In the genomic region with DNA sequence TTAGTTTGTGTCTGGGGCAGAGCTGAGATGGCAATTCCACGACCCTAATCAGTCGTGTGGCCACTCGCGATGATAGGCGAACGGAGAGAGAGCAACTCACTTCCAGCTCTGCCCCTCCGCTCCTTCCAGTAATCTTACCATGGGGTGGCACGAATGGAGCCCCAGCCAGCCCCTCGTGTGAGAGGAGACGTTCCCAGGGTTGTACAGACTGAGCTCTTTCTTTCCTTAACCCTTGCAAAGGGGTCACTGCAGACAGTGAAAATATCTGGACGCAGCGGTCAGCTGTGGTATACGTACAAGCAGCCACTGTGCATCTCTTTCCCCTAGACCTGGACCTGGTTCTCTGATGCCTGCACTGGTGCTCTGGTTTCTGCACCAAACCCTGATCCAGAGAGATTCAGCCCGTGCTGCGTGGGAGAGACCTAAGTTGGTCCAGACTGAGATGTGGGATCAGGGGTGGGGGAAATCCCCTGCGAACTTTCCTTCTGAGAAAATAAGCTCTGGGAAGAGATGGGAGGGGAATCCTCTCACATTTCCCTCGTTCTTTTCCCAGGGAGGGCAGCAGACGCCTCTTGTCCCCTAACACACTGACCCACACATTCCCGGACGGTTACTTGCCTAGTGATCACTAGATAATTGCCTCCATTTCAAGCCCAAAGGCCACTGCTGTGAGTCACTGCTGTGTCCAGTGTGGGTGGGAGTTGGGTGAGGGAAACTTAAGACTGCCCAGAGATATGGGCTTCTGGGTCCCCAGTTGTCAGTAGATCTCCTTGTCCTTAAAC, we compare ENCODE assay signal across 8 mouse cellular contexts. TPM values are rescaled to one million over a fixed set of nuclear protein-coding genes. Genes with fewer than 3 reads are reported as not detected.
DNase-seq lines count a peak whose midpoint lies in the region; ATAC-seq and TF ChIP-seq lines count a peak whose summit lies in the region.

No protein-coding gene starts in this region.

- TF ChIP-seq CTCF in kidney, adult 2 months (conservative IDR thresholded peaks at IDR 0.05; ENCODE audit: insufficient read depth, insufficient read length, low read depth, low read length): no peak
- TF ChIP-seq CTCF in liver, embryonic 14.5 days (IDR thresholded peaks at IDR 0.05; ENCODE audit: low read depth): no peak
- no peak for TF ChIP-seq CTCF in small intestine, adult 2 months (IDR thresholded peaks at IDR 0.05; ENCODE audit: extremely low read depth, insufficient read length, insufficient replicate concordance, low read depth, low read length)

- ATAC-seq in forebrain, embryonic 11.5 days (replicated peaks; ENCODE audit: low FRiP score): no peak; the same call in 1 of the 2 replicates
- ATAC-seq in liver, embryonic 14.5 days (ENCODE audit: insufficient read depth): peak; percentile 19; the same call in 1 of the 2 replicates

- no peak for TF ChIP-seq EP300 in liver, embryonic 14.5 days (IDR thresholded peaks at IDR 0.05; ENCODE audit: low read depth)

- peak overlapping the region; percentile 83 for H3K4me2 ChIP-seq in forebrain, embryonic 11.5 days (ENCODE audit: low read depth, low read length, severe bottlenecking)
- H3K4me2 ChIP-seq in liver, embryonic 14.5 days (ENCODE audit: low read depth): peak overlapping the region; percentile 82

- H3K36me3 ChIP-seq in kidney, adult 2 months (ENCODE audit: control insufficient read depth, insufficient read depth, low read length): no peaks in the 10 kb centered on the region
- no peaks in the 10 kb centered on the region for H3K36me3 ChIP-seq in forebrain, embryonic 11.5 days (ENCODE audit: control insufficient read depth, insufficient read depth, low read length)
- no peaks in the 10 kb centered on the region for H3K36me3 ChIP-seq in liver, embryonic 14.5 days (replicated peaks; ENCODE audit: control insufficient read depth, insufficient read depth, low read depth)
- H3K36me3 ChIP-seq in small intestine, adult 2 months (ENCODE audit: control insufficient read depth, insufficient read depth, low read length): no peaks in the 10 kb centered on the region

- H3K27me3 ChIP-seq in kidney, adult 2 months (replicated peaks; ENCODE audit: control insufficient read depth, insufficient read depth, low read length): no peaks in the 10 kb centered on the region
- no peaks in the 10 kb centered on the region for H3K27me3 ChIP-seq in forebrain, embryonic 11.5 days (ENCODE audit: control insufficient read depth, insufficient read depth, low read length)
- no peaks in the 10 kb centered on the region; the same call in 1 of the 2 replicates for H3K27me3 ChIP-seq in liver, embryonic 14.5 days (ENCODE audit: control insufficient read depth, insufficient read depth, low read length)
- 0 out of 2 replicates have a peak, but pooled peaks cover 7% of the 10 kb centered on the region for H3K27me3 ChIP-seq in small intestine, adult 2 months (ENCODE audit: control insufficient read depth, insufficient read depth, low read length)

- WGBS in kidney, adult 2 months: 4% methylated on average over 20 of the region's 20 CpGs
- 3% methylated on average over 20 of the region's 20 CpGs for WGBS in forebrain, embryonic 11.5 days
- WGBS in liver, embryonic 14.5 days (ENCODE audit: insufficient replicate concordance): 8% methylated on average over 20 of the region's 20 CpGs
- 4% methylated on average over 20 of the region's 20 CpGs for WGBS in small intestine, adult 2 months

- no peak for TF ChIP-seq POLR2A in kidney, adult 2 months (IDR thresholded peaks at IDR 0.05; ENCODE audit: low read depth, low read length)
- no peak for TF ChIP-seq POLR2A in small intestine, adult 2 months (IDR thresholded peaks at IDR 0.05; ENCODE audit: low read depth, low read length)

- peaks cover 11% of the 10 kb centered on the region; the same call in 1 of the 2 replicates for H3K4me1 ChIP-seq in kidney, adult 2 months (ENCODE audit: control insufficient read depth, insufficient read depth, low read length)
- peaks cover 8% of the 10 kb centered on the region; the same call in 1 of the 2 replicates for H3K4me1 ChIP-seq in forebrain, embryonic 11.5 days (replicated peaks; ENCODE audit: control insufficient read depth, insufficient read depth, low read length)
- H3K4me1 ChIP-seq in liver, embryonic 14.5 days (replicated peaks; ENCODE audit: control insufficient read depth in 2 of 2, insufficient read depth in 2 of 2, low read length in 1 of 2): peaks cover 7 to 24% of the 10 kb centered on the region in 2 experiments
- H3K4me1 ChIP-seq in small intestine, adult 2 months (ENCODE audit: control insufficient read depth, insufficient read depth, insufficient read length, low read length): peaks cover 11% of the 10 kb centered on the region

- H3K27ac ChIP-seq in kidney, adult 2 months (ENCODE audit: insufficient read depth, low read depth, low read length): peak overlapping the region; percentile 79
- H3K27ac ChIP-seq in forebrain, embryonic 11.5 days (ENCODE audit: low read depth, low read length): no peak overlapping the region; the same call in 1 of the 2 replicates
- H3K27ac ChIP-seq in liver, embryonic 14.5 days: no peak overlapping the region
- 0 out of 2 replicates have a peak overlapping the region, but pooled peaks have one; percentile 4 for H3K27ac ChIP-seq in small intestine, adult 2 months (ENCODE audit: insufficient read depth, low read depth, low read length)

- no peak for DNase-seq in kidney, adult 2 months
- no peak for DNase-seq in kidney, adult 8-10 months
- DNase-seq in Muller cell, postnatal 12 days (ENCODE audit: inconsistent ontology term): peak; percentile 91
- DNase-seq in forebrain, embryonic 11.5 days (ENCODE audit: low spot score): no peak
- no peak for DNase-seq in liver, embryonic 14.5 days (ENCODE audit: low read depth in 3 of 3, low spot score in 3 of 3)
- no peak for DNase-seq in spleen, postnatal 10 days (ENCODE audit: low spot score in 2 of 2)
- DNase-seq in spleen, postnatal 14 days (ENCODE audit: low spot score in 2 of 2): no peak

- H3K9ac ChIP-seq in forebrain, embryonic 11.5 days (ENCODE audit: low read length): peak overlapping the region; percentile 73
- H3K9ac ChIP-seq in liver, embryonic 14.5 days (replicated peaks): peak overlapping the region; percentile 56; the same call in 1 of the 2 replicates

- H3K4me3 ChIP-seq in kidney, adult 2 months (ENCODE audit: insufficient read depth, low read depth, low read length): peak overlapping the region; percentile 69
- H3K4me3 ChIP-seq in forebrain, embryonic 11.5 days (ENCODE audit: low read depth, low read length): peak overlapping the region; percentile 47
- H3K4me3 ChIP-seq in liver, embryonic 14.5 days (ENCODE audit: insufficient read depth in 1 of 2, low read depth in 2 of 2, low read length in 2 of 2): peak overlapping the region; percentile 52 to 68
- H3K4me3 ChIP-seq in small intestine, adult 2 months (ENCODE audit: low read depth, low read length): peak overlapping the region; percentile 71

- H3K9me3 ChIP-seq in forebrain, embryonic 11.5 days (ENCODE audit: control insufficient read depth, low read length): no peaks in the 10 kb centered on the region
- no peaks in the 10 kb centered on the region for H3K9me3 ChIP-seq in liver, embryonic 14.5 days (ENCODE audit: control insufficient read depth, low read length)

RNA-seq across cellular contexts. Expression of gene Creb3l1, which starts 15.5 kb away (rescaled TPM):
- polyA plus RNA-seq in kidney, adult 2 months (2012; rRNA removed): 6.7 and 8.9 TPM in 2 replicates
- polyA plus RNA-seq in forebrain, embryonic 11.5 days (2014; fragmentation: Nextera tagmentation; extraction: Ambion mirVana): 1.7 and 2.3 TPM in 2 replicates
- polyA plus RNA-seq in liver, embryonic 14.5 days (2012; rRNA removed): 0.61 and 0.66 TPM in 2 replicates
- 0.84 and 1.3 TPM in 2 replicates for polyA plus RNA-seq in liver, embryonic 14.5 days (2014; fragmentation: Nextera tagmentation; extraction: Ambion mirVana)
- polyA plus RNA-seq in small intestine, adult 2 months (2012; rRNA removed): 22.5 and 25.4 TPM in 2 replicates

RNA-seq across cellular contexts. Expression of gene Dgkz, which starts 33.1 kb away (rescaled TPM):
- 106 and 119 TPM in 2 replicates for polyA plus RNA-seq in kidney, adult 2 months (2012; rRNA removed)
- 32.7 and 35.9 TPM in 2 replicates for polyA plus RNA-seq in forebrain, embryonic 11.5 days (2014; fragmentation: Nextera tagmentation; extraction: Ambion mirVana)
- polyA plus RNA-seq in liver, embryonic 14.5 days (2012; rRNA removed): 55.9 and 60.7 TPM in 2 replicates
- polyA plus RNA-seq in liver, embryonic 14.5 days (2014; fragmentation: Nextera tagmentation; extraction: Ambion mirVana): 19.6 and 26.7 TPM in 2 replicates
- 165 and 295 TPM in 2 replicates for polyA plus RNA-seq in small intestine, adult 2 months (2012; rRNA removed)

Comparison
In these comparisons a context has a peak if more than half of its experiments do, and no peak if none do; other contexts are left out.
1. H3K27ac ChIP-seq: peak in kidney, adult 2 months (single experiment) and small intestine, adult 2 months (single experiment); none in forebrain, embryonic 11.5 days (single experiment) and liver, embryonic 14.5 days (single experiment).
2. Peak in every context shown above with its lines, with median percentiles within 50 percentile points of each other: H3K4me3 ChIP-seq.